Mouse (Mus musculus): Measurements from ENCODE around the gene Nuak1. TPM values are rescaled to one million over a fixed set of nuclear protein-coding genes. Genes with fewer than 3 reads are reported as not detected.

The Nuak1 gene
- polyA plus RNA-seq, 1 experiment: 43.7 TPM

GRCm38 (mm10) chr10:84363833-84364232, 76.6 kb downstream of the Nuak1 start:
- Histone ChIP-seq H3K4me1 (ENCODE audit: control insufficient read depth, insufficient read depth, low read length) (peaks cover under 1% of the 10 kb centered on the region; the same call in 1 of the 2 replicates), H3K27ac (ENCODE audit: insufficient read depth, low read length) (no peak overlapping the region), H3K4me3 (ENCODE audit: insufficient read depth, low read length) (no peak overlapping the region)
- no peak for TF ChIP-seq POLR2A (IDR thresholded peaks at IDR 0.05; ENCODE audit: extremely low read depth, insufficient read depth, low read length)
- no peak for TF ChIP-seq CTCF (IDR thresholded peaks at IDR 0.05; ENCODE audit: extremely low read depth, insufficient read depth, low read length)

GRCm38 (mm10) chr10:84360953-84361352, 79.4 kb downstream of the Nuak1 start:
- H3K4me3 ChIP-seq (ENCODE audit: insufficient read depth, low read length): no peak overlapping the region
- peaks cover 6% of the 10 kb centered on the region; the same call in 1 of the 2 replicates for H3K4me1 ChIP-seq (ENCODE audit: control insufficient read depth, insufficient read depth, low read length)
- TF ChIP-seq CTCF (IDR thresholded peaks at IDR 0.05; ENCODE audit: extremely low read depth, insufficient read depth, low read length) (no peak), POLR2A (IDR thresholded peaks at IDR 0.05; ENCODE audit: extremely low read depth, insufficient read depth, low read length) (no peak)
- H3K27ac ChIP-seq (ENCODE audit: insufficient read depth, low read length): no peak overlapping the region

DNA sequence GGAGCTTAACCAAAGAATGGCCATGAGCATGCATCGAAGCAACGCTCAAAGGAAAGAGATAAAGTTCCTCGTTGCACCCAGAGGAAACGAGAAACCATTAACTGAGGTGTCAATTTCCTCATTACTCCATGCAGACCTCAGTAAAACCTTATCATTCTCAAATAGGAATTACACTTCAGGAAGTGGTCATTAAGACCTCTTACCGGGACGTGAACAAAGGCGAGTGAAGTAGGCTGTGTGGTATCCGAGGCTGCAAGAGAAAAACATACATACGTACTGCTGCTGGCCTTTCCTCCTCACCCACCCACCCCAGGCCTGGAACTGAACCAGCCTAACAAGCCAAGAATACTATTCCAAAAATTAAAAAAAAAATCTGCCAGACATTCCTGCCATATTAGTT, 80.0 kb downstream of the Nuak1 start:
- TF ChIP-seq CTCF (IDR thresholded peaks at IDR 0.05; ENCODE audit: extremely low read depth, insufficient read depth, low read length): no peak
- no peak for TF ChIP-seq POLR2A (IDR thresholded peaks at IDR 0.05; ENCODE audit: extremely low read depth, insufficient read depth, low read length)
- H3K4me1 ChIP-seq (ENCODE audit: control insufficient read depth, insufficient read depth, low read length): peaks cover 6% of the 10 kb centered on the region; the same call in 1 of the 2 replicates
- no peak overlapping the region for H3K27ac ChIP-seq (ENCODE audit: insufficient read depth, low read length)
- H3K4me3 ChIP-seq (ENCODE audit: insufficient read depth, low read length): no peak overlapping the region

DNA sequence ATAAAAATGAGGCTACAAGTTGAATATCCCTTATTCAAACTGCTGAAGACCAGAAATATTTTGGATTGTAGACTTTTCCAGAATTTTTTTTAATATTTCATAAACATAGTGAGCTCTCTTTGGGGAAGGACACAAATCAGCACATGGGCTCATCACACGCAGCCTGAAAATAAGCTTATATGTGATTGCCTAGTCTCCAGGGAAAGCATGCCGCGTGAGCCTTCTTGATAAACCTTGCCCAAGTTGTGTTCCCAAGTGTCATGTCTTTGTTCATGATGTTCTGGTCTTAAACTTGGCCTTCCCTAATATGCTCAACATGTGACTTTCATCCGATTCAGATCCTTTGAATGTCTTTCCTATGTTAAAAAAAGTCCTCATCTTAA, 81.7 kb downstream of the Nuak1 start:
- Histone ChIP-seq H3K27ac (ENCODE audit: insufficient read depth, low read length) (no peak overlapping the region), H3K4me3 (ENCODE audit: insufficient read depth, low read length) (no peak overlapping the region), H3K4me1 (ENCODE audit: control insufficient read depth, insufficient read depth, low read length) (peaks cover 10% of the 10 kb centered on the region; the same call in 1 of the 2 replicates)
- TF ChIP-seq CTCF (IDR thresholded peaks at IDR 0.05; ENCODE audit: extremely low read depth, insufficient read depth, low read length): no peak

- Histone ChIP-seq H3K4me1 (ENCODE audit: control insufficient read depth, insufficient read depth, low read length) (peaks cover 10% of the 10 kb centered on the region; the same call in 1 of the 2 replicates), H3K27ac (ENCODE audit: insufficient read depth, low read length) (peak overlapping the region; percentile 61), H3K4me3 (ENCODE audit: insufficient read depth, low read length) (no peak overlapping the region)
- no peak for TF ChIP-seq CTCF (IDR thresholded peaks at IDR 0.05; ENCODE audit: extremely low read depth, insufficient read depth, low read length)
- TF ChIP-seq POLR2A (IDR thresholded peaks at IDR 0.05; ENCODE audit: extremely low read depth, insufficient read depth, low read length): no peak
Measured at GRCm38 (mm10) chr10:84357997-84358737, 82.2 kb downstream of the Nuak1 start.

GRCm38 (mm10) chr10:84357593-84357992, 82.8 kb downstream of the Nuak1 start:
- Histone ChIP-seq H3K27ac (ENCODE audit: insufficient read depth, low read length) (peak overlapping the region; percentile 61), H3K4me3 (ENCODE audit: insufficient read depth, low read length) (no peak overlapping the region), H3K4me1 (ENCODE audit: control insufficient read depth, insufficient read depth, low read length) (peaks cover 10% of the 10 kb centered on the region; the same call in 1 of the 2 replicates)
- TF ChIP-seq CTCF (IDR thresholded peaks at IDR 0.05; ENCODE audit: extremely low read depth, insufficient read depth, low read length): no peak
- TF ChIP-seq POLR2A (IDR thresholded peaks at IDR 0.05; ENCODE audit: extremely low read depth, insufficient read depth, low read length): no peak

DNA sequence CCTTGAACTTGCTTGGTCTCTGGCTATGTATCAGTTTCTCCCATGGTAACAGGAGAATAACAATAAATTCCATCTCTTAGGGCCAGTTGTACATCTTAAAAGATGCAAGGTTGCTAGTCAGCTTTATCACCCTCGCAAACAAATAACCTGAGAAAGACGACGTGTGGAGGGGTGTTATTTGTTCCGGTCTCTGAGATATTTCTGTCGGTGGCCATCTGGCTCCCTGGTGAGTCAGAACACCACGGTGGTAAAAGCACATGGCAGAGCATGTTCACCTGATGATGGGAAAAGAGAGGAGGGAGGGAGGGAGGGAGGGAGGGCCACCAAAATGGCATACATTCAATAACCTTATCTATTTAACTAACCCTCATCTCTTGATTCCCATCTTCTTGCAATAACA, 86.1 kb downstream of the Nuak1 start:
- TF ChIP-seq CTCF (IDR thresholded peaks at IDR 0.05; ENCODE audit: extremely low read depth, insufficient read depth, low read length): no peak
- TF ChIP-seq POLR2A (IDR thresholded peaks at IDR 0.05; ENCODE audit: extremely low read depth, insufficient read depth, low read length): no peak
- H3K27ac ChIP-seq (ENCODE audit: insufficient read depth, low read length): no peak overlapping the region
- H3K4me1 ChIP-seq (ENCODE audit: control insufficient read depth, insufficient read depth, low read length): peaks cover 10% of the 10 kb centered on the region; the same call in 1 of the 2 replicates
- no peak overlapping the region for H3K4me3 ChIP-seq (ENCODE audit: insufficient read depth, low read length)

DNA sequence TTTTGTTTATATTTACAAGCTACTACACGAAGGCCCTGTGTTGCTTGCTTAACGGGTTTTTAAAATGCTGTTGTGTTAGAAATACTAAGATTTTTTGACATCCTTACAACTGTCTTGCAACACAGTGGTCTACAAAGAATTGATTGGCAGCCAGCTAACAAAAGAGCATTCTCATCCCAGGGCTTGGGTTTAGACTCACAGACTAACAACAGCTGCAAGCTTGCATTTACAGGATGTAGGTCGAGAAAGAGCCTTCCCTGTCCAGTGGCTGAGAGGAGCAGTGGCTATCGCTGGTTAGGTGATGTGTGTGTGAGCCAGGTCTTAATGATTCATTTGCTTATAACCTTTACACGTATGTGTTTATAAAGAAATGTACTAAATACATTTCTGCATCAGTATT, 94.7 kb downstream of the Nuak1 start:
- no peak overlapping the region for H3K27ac ChIP-seq (ENCODE audit: insufficient read depth, low read length)
- TF ChIP-seq CTCF (IDR thresholded peaks at IDR 0.05; ENCODE audit: extremely low read depth, insufficient read depth, low read length) (no peak), POLR2A (IDR thresholded peaks at IDR 0.05; ENCODE audit: extremely low read depth, insufficient read depth, low read length) (no peak)
- peaks cover 4% of the 10 kb centered on the region for H3K4me1 ChIP-seq (ENCODE audit: control insufficient read depth, insufficient read depth, low read length)
- H3K4me3 ChIP-seq (ENCODE audit: insufficient read depth, low read length): no peak overlapping the region

DNA sequence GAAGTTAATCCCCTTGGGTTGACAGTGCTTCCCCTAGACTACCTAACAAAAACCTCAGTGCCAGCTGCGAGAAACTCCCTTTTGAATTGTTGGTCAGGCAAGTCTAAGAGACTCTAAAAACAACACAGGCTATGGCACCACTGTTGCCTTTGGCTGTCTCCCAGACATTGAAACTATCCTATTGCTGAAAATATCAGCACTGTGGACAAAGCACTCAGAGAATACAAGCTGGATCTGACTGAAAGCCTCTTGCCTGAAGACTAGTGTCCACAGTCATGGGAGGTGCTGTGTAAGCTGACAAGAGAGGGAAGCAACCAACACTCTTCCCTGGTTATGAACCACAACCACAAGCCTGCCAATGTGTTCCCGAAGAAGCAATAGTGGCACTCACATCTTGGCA, 96.9 kb downstream of the Nuak1 start:
- Histone ChIP-seq H3K4me3 (ENCODE audit: insufficient read depth, low read length) (no peak overlapping the region), H3K4me1 (ENCODE audit: control insufficient read depth, insufficient read depth, low read length) (peaks cover 4% of the 10 kb centered on the region), H3K27ac (ENCODE audit: insufficient read depth, low read length) (no peak overlapping the region)
- no peak for TF ChIP-seq CTCF (IDR thresholded peaks at IDR 0.05; ENCODE audit: extremely low read depth, insufficient read depth, low read length)
- TF ChIP-seq POLR2A (IDR thresholded peaks at IDR 0.05; ENCODE audit: extremely low read depth, insufficient read depth, low read length): no peak

DNA sequence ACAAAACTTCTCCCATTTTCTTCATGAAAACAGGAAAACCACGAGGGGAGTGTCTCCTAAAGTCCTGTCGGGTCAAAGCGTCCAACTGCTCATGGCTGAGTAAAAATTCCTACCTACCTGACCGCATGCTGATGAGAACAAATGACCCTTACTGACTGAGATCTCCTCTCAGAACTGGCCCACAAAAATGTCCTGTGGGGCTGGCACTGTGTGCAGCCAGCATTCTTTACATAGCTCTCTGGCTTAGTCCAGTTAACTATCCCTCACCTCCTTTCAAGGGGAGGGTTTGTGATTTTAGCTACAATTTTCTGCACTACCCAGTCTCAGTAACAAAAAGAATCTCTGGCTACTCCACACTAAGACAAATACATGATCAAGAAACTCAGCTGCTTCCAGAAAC, 100.9 kb downstream of the Nuak1 start:
- Histone ChIP-seq H3K27ac (ENCODE audit: insufficient read depth, low read length) (no peak overlapping the region), H3K4me1 (ENCODE audit: control insufficient read depth, insufficient read depth, low read length) (no peaks in the 10 kb centered on the region; the same call in 1 of the 2 replicates), H3K4me3 (ENCODE audit: insufficient read depth, low read length) (no peak overlapping the region)
- TF ChIP-seq CTCF (IDR thresholded peaks at IDR 0.05; ENCODE audit: extremely low read depth, insufficient read depth, low read length) (no peak), POLR2A (IDR thresholded peaks at IDR 0.05; ENCODE audit: extremely low read depth, insufficient read depth, low read length) (no peak)
